Mouse (Mus musculus) limb, embryonic 14.5 days (tissue): ENCODE results near the gene Akain1. TPM values are rescaled to one million over a fixed set of nuclear protein-coding genes. Genes with fewer than 3 reads are reported as not detected.

Experiments used
- ATAC-seq: fragments of 200-750 bp; cut with Nextera tagmentation; 2 replicates; pipeline ENCODE4 v1.8.0; 2017; ENCODE audit warnings: low read depth, moderate number of reproducible peaks, moderate TSS enrichment; ENCODE audit not compliant: low FRiP score
- DNase-seq: peaks from one replicate; pipeline ENCODE4 v3.0.0-alpha.2; 2015; ENCODE audit warnings: low spot score
- H3K27ac ChIP-seq: fragments of 300-500 bp; sonication (generic); replicated peaks from 2 replicates; pipeline ENCODE4 v1.5.1; 2014; ENCODE audit warnings: low read depth, mild to moderate bottlenecking, low read length, moderate library complexity, mixed read lengths
- H3K27me3 ChIP-seq: fragments of 300-500 bp; sonication (generic); 2 replicates; pipeline ENCODE4 v1.6.1; 2014; ENCODE audit warnings: low read length, mixed read lengths; ENCODE audit not compliant: control insufficient read depth, insufficient read depth
- H3K36me3 ChIP-seq: fragments of 300-500 bp; sonication (generic); 2 replicates; pipeline ENCODE4 v1.6.1; 2014; ENCODE audit warnings: mild to moderate bottlenecking, low read length, moderate library complexity, mixed read lengths; ENCODE audit not compliant: control insufficient read depth, insufficient read depth
- H3K4me1 ChIP-seq: fragments of 300-500 bp; sonication (generic); 2 replicates; pipeline ENCODE4 v1.6.1; 2014; ENCODE audit warnings: antibody characterized with exemption, low read length, mixed read lengths; ENCODE audit not compliant: control insufficient read depth, insufficient read depth
- H3K4me2 ChIP-seq: fragments of 300-500 bp; sonication (generic); replicated peaks from 2 replicates; pipeline ENCODE4 v1.6.1; 2014; ENCODE audit warnings: low read depth, mild to moderate bottlenecking, low read length, moderate library complexity; ENCODE audit not compliant: severe bottlenecking
- H3K4me3 ChIP-seq: fragments of 300-500 bp; sonication (generic); replicated peaks from 2 replicates; pipeline ENCODE4 v1.5.1; 2014; ENCODE audit warnings: low read length
- H3K9ac ChIP-seq: fragments of 300-500 bp; sonication (generic); 2 replicates; pipeline ENCODE4 v1.6.1; 2014; ENCODE audit warnings: mild to moderate bottlenecking, low read depth, low read length, moderate library complexity; ENCODE audit not compliant: severe bottlenecking
- H3K9me3 ChIP-seq: fragments of 300-500 bp; sonication (generic); 2 replicates; pipeline ENCODE4 v1.6.1; 2016; ENCODE audit warnings: low read length; ENCODE audit not compliant: control insufficient read depth
- POLR2A ChIP-seq: fragments of 200-500 bp; IDR thresholded peaks from 2 replicates; pipeline ENCODE4 v1.8.0; 2012; ENCODE audit warnings: inconsistent platforms, mild to moderate bottlenecking, moderate library complexity, borderline replicate concordance; ENCODE audit not compliant: insufficient read depth, insufficient read length; ENCODE audit errors: extremely low read depth
- WGBS: fragments of 180-500 bp; shearing (Covaris S2); extraction: QIAGEN DNeasy Blood & Tissue Kit; methylation state at CpG from one replicate; pipeline ENCODE4 v1.1.7; 2014; 5-methylcytosine and 5-hydroxymethylcytosine counted together
- polyA plus RNA-seq, 2 experiments: library from polyadenylated mRNA; depleted of rRNA in 1 of 2; stranded (reverse) in 1 of 2; unstranded in 1 of 2; fragments of >200 nt; fragmentation: Nextera tagmentation in 1 of 2; extraction: Ambion mirVana in 1 of 2; gene quantifications; 2 replicates each; pipeline versions ENCODE4 v1.2.1 to v1.2.3; 2012 to 2014

Gene Akain1
- polyA plus RNA-seq (2012; rRNA removed), result 0.03 TPM in 1 of 2 replicates, not detected in the other
- not detected in 2 replicates for polyA plus RNA-seq (2014; fragmentation: Nextera tagmentation; extraction: Ambion mirVana)

- no peak within 1 kb of the TSS for H3K9ac ChIP-seq
- TF ChIP-seq POLR2A, result no peak
Measured at GRCm38 (mm10) chr17:69438990-69439491, at the start of gene Akain1. Gene Akain1 (plus strand): TSS chr17:69439326.

GRCm38 (mm10) chr17:69396147-69397033 is 42.7 kb upstream of the Akain1 start:
- no peak overlapping the region for H3K4me3 ChIP-seq
- TF ChIP-seq POLR2A, result no peak
- no peak overlapping the region for H3K27ac ChIP-seq
- no peaks in the 10 kb centered on the region for H3K9me3 ChIP-seq
- H3K9ac ChIP-seq, result no peak overlapping the region
- no peaks in the 10 kb centered on the region for H3K27me3 ChIP-seq
- no peak for ATAC-seq
- H3K36me3 ChIP-seq, result peaks cover 2% of the 10 kb centered on the region; the same call in 1 of the 2 replicates
- 51% methylated on average over 14 of the region's 16 CpGs for WGBS
- H3K4me1 ChIP-seq, result no peaks in the 10 kb centered on the region
- no peak overlapping the region for H3K4me2 ChIP-seq
- DNase-seq, result no peak

More at GRCm38 (mm10) chr17:69438990-69439491, at the start of gene Akain1:
- no peaks in the 10 kb centered on the region for H3K9me3 ChIP-seq
- no peaks in the 10 kb centered on the region for H3K4me1 ChIP-seq
- H3K4me3 ChIP-seq, result peak within 1 kb of the TSS; percentile 33
- H3K36me3 ChIP-seq, result no peaks in the 10 kb centered on the region
- H3K4me2 ChIP-seq, result peak within 1 kb of the TSS; percentile 65
- no peak within 1 kb of the TSS for H3K27ac ChIP-seq
- peak; percentile 93 for ATAC-seq
- H3K27me3 ChIP-seq, result peaks cover 43% of the 10 kb centered on the region
- DNase-seq, result peak; percentile 82
- WGBS, result 0% methylated on average over 20 of the region's 44 CpGs

- DNase-seq (no peak), ATAC-seq (no peak)
- H3K27me3 ChIP-seq, result no peaks in the 10 kb centered on the region
- no peaks in the 10 kb centered on the region for H3K4me1 ChIP-seq
- no peak overlapping the region for H3K27ac ChIP-seq
- no peak for TF ChIP-seq POLR2A
- no peak overlapping the region for H3K9ac ChIP-seq
- 64% methylated on average over 5 of the region's 5 CpGs for WGBS
- H3K4me3 ChIP-seq, result no peak overlapping the region
- H3K4me2 ChIP-seq, result no peak overlapping the region
- no peaks in the 10 kb centered on the region for H3K9me3 ChIP-seq
- H3K36me3 ChIP-seq, result no peaks in the 10 kb centered on the region
Measured at GRCm38 (mm10) chr17:69397163-69397562, 42.0 kb upstream of the Akain1 start.

GRCm38 (mm10) chr17:69398092-69398491 is 41.0 kb upstream of the Akain1 start:
- Histone ChIP-seq H3K9ac (no peak overlapping the region), H3K4me3 (no peak overlapping the region), H3K4me1 (no peaks in the 10 kb centered on the region), H3K36me3 (no peaks in the 10 kb centered on the region), H3K27ac (no peak overlapping the region), H3K4me2 (no peak overlapping the region), H3K9me3 (no peaks in the 10 kb centered on the region), H3K27me3 (no peaks in the 10 kb centered on the region)
- ATAC-seq, result no peak
- TF ChIP-seq POLR2A, result no peak
- no peak for DNase-seq

GRCm38 (mm10) chr17:69401146-69401545 is 38.0 kb upstream of the Akain1 start:
- WGBS, result 72% methylated on average over 2 of the region's 2 CpGs
- H3K27me3 ChIP-seq, result no peaks in the 10 kb centered on the region
- no peak overlapping the region for H3K9ac ChIP-seq
- H3K4me2 ChIP-seq, result no peak overlapping the region
- ATAC-seq (no peak), DNase-seq (no peak)
- TF ChIP-seq POLR2A, result no peak
- H3K4me3 ChIP-seq, result no peak overlapping the region
- H3K27ac ChIP-seq, result no peak overlapping the region
- H3K9me3 ChIP-seq, result 0 out of 2 replicates have a peak, but pooled peaks cover 3% of the 10 kb centered on the region
- no peaks in the 10 kb centered on the region for H3K4me1 ChIP-seq
- H3K36me3 ChIP-seq, result no peaks in the 10 kb centered on the region
